Mouse (Mus musculus) cerebellum, adult (tissue): ENCODE results near the gene Large1.
"Not testable (repeated sequence)": the region's sequence is repeated elsewhere in the genome, so short reads cannot be mapped to it uniquely, and the experiment has no call there.

ENCODE experiments used
- ATAC-seq: cut with Nextera tagmentation; 2 replicates; pipeline ENCODE4 v1.9.2; 2017; ENCODE audit warnings: mild to moderate bottlenecking, moderate library complexity, mixed read lengths; ENCODE audit not compliant: insufficient number of reproducible peaks, low FRiP score, low TSS enrichment

The Large1 gene

DNA sequence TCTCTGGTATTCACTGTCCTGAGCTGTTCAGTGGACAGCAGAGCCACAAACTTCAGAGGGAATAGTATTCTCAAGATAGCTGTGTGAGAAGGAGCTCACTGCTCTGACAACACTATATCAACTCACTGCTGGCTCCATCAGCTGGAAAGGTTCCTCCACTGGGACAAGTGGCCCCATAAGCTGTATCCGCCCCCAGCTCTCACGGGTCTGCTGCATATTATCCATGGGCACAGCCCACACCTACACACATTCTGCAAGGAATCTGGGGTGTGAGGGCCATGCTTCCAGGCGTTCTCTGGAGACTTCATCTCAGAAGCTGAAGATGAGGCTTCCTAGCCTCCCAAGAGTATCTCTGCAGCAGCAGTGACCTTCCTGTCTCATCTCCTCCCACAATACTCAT is 50.4 kb downstream of the Large1 start:
- ATAC-seq: no peak

DNA sequence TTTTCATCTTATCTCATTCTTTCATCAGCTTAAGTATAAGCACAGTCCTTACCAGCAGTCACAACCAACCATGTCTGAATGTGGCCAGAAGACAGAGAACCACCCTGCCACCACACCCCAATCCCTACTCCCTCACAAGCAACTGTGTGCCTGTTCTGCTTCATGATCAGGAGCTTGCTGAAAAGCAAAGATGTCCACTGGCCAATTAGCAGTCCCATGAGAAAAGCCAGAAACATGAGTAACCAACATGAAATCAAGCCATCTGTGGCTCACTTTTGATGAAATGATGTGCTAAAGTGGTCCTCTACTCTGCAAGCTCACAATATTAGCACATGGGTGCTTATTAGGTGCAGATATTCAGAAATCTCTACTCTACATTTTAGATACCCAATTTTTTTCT is 57.8 kb downstream of the Large1 start:
- ATAC-seq: no peak

DNA sequence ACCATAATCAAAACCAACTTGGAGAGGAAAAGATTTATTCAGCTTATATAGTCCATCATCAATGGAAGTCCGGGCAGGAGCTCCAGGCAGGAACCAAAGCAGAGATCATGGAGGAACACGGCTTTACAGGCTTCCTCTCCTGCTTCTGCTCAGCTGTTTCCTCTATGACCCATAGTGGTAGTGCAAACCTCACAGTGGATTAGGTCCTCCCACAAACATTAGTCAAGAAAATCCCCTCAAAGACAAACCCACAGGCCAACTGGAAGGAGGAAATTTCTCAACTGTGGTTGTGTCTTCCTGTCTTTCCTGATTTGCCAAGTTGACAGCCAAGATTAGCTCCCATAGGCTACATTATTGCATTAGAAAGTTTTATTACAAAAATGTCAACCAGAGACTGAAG is 59.7 kb downstream of the Large1 start:
- ATAC-seq: no peak

DNA sequence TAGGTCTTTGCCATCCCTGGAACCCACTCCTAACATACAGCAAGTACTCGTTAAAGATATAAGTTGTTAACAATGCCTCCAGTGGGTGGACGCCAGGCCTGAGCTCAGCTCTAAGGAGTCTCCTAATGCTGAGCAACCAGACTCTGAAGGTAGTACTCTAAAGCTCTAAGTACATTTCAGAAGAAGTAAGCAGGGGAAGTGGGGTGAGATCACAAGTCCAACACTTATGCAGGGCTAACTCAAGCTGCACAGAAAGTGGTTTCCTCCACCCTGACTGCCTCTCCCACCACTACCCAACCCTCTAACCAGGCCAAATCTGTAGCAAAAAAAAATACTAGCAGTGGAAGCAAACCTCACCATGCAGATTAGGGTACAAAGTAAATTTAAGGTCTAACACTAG is 61.7 kb downstream of the Large1 start:
- no peak for ATAC-seq

DNA sequence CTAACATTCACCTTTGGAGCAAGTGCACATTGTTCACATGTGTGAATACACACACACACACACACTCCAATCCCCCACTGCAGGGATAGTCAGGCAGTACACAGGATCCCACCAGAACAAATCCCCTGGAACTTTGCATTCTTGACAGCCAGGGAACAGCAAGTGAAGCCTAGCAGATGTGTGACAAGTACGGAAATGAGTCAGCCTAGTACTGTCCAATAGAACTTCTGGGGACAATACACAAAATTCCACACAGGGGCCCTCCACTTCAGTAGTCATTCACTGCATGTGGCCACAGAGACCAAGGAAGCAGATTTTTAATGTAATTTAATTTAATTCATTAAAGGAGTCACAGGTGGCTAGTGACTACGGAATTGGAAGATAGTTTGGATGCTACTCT is 62.7 kb downstream of the Large1 start:
- ATAC-seq: no peak

DNA sequence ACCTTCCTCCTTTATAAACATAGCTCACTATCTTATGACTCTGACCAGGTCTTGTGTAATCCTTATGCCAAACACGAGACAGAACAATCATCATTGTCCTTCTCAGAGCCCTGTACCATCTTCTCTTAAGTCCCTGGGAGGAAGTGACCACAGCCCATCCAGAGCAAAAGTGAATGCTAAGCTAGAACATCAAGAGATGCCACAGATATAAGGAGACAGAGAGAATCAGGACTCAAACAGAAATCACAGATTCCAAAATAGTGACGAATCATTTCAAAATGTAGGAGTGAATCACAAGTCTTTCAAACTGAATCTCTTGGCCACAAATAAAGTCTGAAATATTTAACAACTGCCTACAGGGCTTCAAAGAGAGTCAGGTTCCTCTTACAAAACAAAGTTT is 63.5 kb downstream of the Large1 start:
- no peak for ATAC-seq

DNA sequence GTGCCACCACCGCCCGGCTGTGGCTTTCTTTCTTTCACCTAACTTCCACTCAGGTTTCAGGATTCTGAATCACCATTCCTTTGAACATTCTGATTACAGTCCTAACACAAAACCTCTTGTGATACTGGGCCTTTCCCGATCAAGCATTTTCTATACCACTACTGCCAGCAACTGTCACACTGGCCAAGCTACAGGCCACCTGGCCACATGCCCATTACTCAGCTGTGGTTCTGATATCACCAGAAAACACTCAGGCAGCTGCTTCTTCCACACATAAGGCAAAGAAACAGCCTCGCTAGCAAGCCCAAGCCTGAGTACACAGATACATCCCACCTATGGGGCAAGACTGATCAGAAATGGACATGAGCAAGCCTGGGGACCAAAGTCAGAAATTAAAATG is 71.3 kb downstream of the Large1 start:
- no peak for ATAC-seq

DNA sequence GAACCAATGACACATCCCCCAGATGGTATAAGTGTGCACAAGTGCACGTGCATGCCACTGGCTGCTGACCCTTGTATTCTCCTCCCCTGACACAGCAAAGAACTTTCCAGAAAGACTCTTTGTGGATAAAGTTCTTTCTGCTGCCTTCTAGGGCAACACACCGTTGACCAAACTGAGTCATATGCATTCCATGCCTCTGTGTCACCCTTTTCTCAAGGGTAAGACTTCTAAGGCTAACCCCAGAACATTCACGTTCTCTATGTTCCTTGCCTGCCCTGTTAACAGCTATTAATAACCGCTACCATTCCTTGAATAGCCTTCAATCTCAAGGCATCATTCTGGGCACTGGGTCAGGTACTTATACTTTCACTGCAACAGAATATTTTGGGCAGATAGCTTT is 77.3 kb downstream of the Large1 start:
- no peak for ATAC-seq

DNA sequence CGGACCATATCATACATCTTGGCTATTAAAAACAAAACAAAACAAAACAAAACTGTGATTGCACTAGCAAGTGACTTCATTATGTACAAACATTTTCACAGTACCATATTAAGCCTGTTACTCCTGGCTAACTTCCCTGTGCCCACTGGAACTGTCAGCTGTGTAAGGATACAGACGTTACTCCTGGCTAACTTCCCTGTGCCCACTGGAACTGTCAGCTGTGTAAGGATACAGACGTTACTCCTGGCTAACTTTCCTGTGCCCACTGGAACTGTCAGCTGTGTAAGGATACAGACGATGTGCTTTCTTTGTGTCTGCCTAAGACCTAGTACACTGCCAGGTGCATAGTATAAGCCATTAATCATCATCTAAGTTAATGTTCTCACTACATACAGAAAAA is 77.9 kb downstream of the Large1 start:
- ATAC-seq: not testable (repeated sequence)

DNA sequence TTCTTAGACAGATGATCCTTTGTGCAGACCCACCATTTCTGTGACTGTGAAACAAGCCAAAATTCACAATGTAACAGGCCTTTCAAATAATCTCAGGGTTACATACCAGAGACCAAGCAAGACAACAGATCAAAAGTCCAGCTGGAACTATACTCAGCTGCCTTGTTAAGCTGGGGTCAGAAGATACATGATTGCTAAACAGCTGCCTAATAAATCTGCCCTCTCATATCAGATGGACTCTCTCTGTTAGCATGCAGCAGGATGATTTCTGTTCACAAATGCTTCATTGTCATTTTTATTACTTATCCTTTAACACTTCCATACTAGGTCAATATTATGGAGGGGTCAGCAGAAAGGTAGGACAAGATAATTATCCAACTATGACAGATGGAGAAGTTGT is 80.2 kb downstream of the Large1 start:
- no peak for ATAC-seq

DNA sequence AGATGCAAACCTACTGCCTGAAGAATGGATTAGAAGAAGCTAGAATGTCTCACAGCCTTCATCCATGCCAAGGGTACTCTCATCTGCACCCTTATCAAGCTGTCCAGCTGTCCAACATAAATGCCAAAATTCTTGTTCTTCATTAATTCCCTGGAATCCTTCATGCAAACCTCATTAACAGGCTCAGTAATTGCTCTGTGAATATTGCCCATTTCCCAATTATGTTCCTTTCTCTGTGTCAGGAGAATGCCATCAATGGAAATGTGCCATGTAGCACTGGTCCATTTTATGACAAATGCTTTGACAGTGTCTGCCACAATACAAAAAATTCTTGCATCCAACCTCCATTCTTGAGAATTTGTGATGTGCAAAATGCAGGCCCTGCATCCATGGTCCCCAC is 82.3 kb downstream of the Large1 start:
- ATAC-seq: no peak

DNA sequence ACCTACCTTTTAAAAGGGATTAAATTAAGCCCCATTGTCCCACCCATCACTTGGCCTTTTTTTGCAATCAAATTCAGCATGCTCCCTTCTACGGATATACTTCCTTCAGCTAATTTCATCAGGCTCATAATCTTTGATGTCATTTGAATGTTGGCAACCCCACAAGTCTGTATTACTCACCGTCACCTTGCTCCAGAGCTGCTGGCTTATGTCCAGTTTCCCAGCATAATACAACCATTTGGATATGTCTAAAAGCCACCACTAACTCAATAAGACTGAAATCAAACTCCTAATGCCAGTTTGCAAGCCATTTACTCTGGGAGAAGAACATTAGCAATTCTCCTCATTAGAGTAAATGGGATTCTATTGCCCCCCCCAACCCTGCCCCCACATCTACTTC is 95.4 kb downstream of the Large1 start:
- ATAC-seq: no peak

DNA sequence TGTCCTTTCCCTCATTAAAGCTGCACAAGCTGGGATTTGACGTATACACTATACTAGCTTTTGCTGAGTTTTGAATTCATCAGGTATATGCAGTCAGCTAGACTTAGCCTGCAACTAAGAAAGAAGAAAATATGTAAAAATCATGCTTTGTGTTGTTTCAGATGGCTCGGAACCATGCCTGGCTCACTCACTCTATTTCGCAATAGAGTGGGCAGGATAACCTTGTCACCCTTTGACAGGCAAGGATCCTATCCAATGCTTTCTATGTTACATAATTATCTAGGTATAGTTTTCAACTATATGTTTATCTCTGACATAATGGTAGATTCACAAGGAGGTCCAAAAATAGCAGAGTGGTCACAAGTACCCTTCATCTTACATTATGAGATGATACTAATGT is 109.2 kb downstream of the Large1 start:
- no peak for ATAC-seq

DNA sequence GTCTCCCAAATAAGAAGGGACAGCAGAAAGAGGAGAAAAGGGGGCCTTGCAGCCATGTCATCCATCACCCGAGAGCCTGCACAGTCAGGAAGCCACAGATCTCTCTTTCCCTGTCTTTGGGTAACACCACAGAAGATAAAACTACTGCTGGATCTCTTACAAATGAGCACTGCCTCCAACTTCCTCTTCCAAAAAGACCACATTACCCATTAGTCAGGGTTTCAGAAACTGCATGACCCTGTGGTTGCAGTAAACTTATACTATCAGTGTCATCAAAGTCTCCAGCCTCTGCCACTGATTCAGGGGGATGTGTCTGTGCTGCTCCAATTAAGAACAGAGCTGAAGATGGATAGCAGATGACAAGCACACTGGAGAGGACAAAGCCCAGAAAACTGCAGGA is 111.3 kb downstream of the Large1 start:
- ATAC-seq: no peak

DNA sequence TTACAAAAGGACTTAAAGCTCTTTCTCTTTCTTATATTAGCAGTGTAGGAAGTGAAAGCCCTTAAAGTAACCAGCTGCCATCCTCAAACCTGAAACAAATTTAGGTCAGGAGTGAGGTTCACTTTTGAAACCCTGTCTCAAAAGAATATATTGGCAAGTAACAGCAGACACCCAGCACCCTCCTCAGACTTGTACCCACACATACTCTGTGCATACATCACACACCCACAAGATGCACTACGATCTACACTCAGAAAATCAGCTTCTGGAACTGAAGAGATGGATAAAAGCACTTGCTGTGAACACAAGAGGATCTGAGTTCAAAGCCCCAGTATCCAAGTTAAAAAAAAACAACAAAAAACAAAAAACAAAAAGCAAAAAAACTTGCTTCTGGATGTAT is 119.1 kb downstream of the Large1 start:
- ATAC-seq: no peak

DNA sequence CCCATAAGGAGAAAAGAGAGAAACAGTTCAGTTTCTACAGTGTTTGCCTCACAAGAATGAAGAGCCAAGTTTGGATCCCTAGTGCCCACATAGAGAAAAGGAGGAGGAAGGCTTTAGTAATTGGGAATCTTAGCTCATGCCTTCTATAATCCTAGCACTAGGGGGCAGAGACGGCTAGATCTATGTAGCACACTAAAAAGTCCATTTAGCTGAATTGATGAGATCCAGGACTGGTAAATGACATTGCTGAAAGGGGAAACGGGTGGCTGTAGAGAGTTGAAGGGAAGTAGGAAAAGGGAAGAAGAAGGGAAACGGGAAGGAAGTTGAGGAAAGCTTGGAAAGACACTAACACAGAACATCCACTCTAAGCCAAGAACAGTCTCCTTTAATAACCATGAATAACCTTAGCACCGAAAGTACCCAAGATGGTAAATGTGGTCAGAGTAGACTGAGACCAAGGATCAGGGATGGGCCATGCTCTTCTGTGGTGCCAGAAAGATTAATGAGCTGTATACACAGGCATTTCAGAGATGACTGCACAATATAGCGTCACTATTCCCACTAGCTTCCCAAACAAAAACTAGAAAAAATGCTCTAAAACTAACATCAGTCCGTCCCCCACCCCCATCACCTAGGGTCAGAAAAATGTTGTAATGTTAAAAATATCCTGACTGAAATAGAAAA is 119.8 kb downstream of the Large1 start:
- ATAC-seq: peak; percentile 77

DNA sequence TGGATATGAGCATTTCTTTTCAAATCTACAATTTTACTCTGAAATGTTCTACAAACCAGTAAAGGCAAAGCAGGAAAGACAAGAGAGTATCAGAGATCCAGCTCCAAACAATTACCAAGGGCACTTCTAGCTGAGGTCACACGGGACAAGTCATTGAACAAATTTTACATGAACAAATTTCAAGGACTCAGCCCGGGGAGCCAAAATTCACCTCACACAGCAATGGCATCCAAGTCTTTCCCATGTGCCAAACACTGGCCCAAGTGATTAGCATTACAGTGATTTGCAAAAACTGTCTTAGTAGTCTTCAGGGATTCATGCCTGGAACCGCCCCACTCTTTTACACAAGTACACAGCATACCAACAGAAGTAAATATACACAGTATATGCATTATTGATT is 126.5 kb downstream of the Large1 start:
- ATAC-seq: no peak

DNA sequence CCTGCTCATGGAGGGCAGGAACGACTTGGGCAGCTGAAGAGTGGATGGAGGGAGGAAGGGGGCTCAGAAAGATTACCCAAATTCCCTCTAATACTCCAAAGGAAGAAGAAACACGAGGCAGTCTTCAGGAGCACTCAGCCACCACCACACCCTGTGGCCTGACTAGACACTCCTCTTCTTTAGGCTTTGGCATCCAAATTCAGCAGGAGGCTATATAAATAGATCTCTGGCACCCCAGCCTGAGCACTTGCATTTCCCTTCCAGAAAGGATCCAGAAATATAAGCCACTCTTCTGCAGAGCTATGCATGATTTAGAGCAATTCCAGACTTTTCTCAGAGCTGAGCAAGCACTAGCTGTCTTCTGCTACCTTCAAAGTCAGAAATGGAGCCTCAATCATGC is 127.7 kb downstream of the Large1 start:
- ATAC-seq: peak; percentile 63; the same call in 1 of the 2 replicates

DNA sequence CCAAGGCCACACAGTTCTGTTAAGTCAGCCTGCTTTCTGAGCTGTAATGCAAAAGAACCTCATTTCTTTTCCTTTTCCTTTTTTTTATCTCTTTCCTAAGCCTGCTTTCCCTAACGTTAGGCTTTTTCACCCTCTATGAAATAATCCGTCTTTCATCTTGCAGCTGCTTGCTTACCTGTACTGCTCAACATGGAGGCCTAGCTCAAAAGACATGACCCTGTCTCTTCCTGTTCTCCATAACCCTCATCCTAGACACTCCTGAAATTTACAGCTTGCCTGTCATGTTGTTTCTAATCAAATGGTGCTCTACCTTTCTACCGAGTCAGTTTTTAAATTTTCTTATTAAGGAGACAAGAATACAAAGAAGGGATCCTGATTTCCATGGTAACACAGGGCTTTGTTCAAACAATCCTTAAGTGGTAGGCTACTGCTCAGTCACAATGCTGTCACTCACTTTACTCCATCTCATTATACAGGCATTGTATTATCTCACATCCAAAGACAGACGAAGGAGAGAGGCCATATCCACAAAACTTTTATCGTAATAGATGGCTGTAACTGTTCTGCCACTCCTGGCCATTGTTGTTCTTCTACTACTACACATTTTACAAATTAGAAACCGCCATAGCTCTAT is 134.0 kb downstream of the Large1 start:
- ATAC-seq: no peak

DNA sequence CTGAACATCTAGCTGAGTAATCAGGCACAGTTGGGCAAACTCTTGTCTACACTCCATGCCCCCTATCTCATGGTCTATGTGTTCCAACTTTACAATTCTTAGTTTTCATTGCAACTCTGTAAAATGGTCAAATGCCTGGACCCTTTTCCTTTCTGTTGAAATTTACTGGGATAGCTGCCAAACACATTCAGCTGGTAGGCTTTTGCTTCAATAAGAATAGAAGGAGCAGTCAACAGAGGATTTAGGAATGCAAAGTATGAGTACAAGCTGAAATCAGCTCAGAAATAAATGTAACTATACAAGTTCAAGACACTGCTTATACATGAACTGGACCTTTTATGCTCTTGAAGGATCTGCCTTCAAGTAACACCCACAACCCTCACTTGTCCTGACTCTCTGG is 146.5 kb downstream of the Large1 start:
- ATAC-seq: no peak

DNA sequence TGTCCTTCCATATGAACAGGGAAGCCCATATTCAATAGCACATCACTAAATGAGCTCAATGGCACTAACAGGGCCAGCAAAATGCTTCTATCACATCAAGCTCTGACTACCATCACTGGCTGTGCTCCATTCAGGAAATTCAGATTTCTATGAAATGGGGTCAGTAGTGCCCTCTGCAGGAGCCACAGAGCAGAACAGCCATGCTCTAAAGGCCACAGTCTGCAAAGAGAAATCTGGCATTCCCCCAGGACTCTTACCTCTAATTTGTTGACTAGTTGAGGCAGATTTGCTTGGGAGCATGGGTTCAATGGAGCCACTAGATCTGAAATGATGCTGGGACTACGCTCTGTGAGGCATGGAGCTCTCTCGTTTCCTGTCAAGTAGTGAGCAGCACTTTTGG is 151.5 kb downstream of the Large1 start:
- no peak for ATAC-seq

DNA sequence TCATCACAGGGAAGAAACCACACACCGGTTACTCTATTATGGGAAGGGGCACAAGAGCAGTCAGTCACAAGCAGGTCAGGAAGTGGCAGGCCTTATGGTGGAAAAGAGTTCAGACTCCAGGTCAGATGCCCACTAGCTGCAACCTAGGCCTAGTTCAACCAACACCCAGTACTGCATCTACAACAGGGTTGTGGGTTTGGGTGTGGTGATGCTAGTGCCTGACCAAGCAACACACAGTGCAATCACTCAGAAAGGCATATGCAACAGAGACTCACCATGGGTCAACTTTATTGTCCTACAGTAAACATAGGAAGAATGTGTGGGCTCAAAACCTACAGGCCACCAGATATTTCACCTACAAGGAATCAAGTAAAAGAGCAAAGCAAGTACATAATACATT is 155.6 kb downstream of the Large1 start:
- ATAC-seq: no peak
